Mouse (Mus musculus): ENCODE measurements at regions not wholly inside any gene's neighbourhood (a gene's known extent, or its start where the extent isn't known, plus 50 kb on each side); places are given as distances from the start of the nearest gene placed in this dataset.

DNA sequence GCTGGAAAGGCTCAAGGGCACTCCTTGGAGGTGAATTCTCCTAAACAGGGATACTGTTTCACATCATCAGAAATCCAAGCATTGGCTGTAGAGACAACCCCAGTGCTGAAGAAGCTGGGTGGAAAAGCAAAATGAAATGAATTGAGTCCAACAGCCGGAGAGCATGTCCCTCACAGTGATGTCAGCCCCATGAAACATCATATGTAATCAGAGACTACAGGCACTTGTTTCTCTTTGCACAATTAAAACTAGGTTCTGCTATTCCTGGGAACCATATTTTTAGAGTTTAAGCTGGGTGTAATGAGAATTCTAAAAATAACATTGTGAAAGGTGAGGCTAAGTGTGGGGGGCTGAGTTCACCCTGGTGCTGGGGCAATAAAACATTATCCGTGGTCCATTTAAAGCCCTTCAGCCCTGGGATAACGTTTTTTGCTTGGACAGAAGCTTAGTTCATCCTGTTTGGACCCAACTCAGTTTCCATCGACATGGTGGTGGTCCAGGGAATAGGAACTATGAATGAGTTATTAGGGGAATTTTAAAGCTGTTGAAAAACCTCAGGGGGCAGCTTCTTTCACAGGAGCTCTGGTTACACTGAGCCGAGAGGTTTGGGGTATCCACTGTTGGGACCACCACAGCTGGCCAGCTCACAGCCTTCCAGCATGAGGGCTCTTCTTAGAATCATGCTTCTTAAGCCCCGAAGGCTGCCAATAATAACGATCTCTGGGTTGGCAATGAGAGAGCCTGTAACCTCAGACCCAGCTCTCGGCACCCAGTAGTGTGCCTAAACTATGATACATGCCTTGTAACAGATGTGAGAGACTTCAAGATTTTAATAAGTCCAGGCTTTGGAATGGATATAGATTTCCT, 206.0 kb upstream of the Dusp10 start:
- intact Hi-C loops (cut with DNase I): no loop called here
- DNase-seq (ENCODE audit: low spot score in 2 of 2): no peak

DNA sequence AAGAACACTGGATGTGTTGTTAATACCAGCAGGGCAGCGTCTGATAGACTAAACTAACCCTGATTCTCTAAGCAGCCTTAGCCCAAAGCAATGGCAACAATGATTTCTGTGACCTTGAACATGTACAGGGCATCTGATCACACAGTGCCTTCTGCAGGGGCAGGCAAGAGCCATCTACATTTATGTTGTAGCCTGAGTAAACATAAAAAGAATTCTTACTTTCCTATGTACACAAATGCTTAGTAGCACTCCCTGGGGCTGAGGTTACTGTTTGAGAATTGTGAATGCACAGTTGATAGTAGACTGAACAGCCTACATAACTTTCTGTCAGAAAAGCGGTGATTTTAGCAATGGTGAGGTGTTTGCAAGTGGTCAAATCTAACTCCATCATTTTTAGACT, 204.9 kb upstream of the Dusp10 start:
- intact Hi-C loops (cut with DNase I): no loop called here

DNA sequence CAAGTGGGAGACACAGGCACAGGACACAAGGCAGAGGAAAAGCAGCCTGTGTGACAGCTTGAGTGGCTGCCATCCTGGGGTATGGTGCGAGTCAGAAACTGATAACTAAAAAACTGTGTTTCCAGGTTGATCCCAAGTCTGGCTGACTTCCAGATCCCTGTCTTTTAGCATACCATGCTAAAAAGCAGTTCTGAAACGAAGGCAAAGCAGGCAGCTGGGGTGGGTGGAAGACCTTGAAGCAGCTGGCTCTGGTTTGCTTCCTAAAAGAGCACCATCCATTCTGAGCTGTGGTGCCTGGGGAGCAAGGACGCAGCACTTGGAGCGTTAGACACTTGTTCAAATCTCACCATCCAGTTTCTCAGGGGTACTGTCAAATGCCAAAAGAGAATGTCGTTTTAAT, 192.5 kb upstream of the Dusp10 start:
- DNase-seq (ENCODE audit: low spot score in 2 of 2): peak; percentile 21 to 52
- intact Hi-C loops (cut with DNase I): no loop called here

More for the DNA sequence above, 204.9 kb upstream of the Dusp10 start:
- DNase-seq (ENCODE audit: low spot score in 2 of 2): no peak

DNA sequence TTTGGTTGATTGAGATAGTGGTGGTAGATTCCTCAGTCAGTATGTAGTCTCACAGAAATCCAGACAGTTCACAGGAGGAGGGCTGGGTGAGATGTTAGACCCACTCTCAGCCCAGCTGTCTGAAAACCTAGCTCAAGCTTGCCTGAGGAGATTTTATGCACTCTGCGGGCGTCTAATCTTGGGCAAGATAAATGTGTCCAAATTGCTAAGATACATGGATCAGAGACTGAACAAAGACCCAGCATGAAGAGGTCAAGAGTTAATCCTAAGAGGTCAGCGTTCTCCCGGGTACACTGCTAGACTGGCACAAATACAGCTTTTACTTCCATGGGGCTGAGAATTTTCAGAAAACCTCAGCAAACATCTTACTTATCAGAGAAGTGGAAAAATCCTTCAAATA, 186.8 kb upstream of the Dusp10 start:
- intact Hi-C loops (cut with DNase I): no loop called here
- DNase-seq (ENCODE audit: low spot score in 2 of 2): no peak

DNA sequence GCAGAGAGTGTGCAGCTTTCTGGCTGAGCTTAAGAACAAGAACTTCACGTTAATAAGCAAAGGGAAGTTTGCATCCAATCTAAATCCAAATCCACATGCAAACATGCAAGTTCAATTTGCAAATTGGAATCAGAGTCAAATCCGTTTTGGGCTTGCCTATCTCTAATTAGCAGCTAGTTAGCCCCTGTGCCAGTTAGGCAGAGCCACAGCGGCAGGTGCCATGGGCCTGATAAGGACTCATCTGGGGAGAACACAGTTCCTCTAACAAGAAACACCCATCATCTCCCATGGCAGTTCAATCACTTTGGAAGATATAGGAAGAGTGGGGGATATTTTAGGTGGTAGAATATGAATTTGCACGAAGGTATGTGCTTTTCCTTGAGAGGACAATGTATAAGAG, 168.0 kb upstream of the Dusp10 start:
- intact Hi-C loops (cut with DNase I): no loop called here
- no peak for DNase-seq (ENCODE audit: low spot score in 2 of 2)

DNA sequence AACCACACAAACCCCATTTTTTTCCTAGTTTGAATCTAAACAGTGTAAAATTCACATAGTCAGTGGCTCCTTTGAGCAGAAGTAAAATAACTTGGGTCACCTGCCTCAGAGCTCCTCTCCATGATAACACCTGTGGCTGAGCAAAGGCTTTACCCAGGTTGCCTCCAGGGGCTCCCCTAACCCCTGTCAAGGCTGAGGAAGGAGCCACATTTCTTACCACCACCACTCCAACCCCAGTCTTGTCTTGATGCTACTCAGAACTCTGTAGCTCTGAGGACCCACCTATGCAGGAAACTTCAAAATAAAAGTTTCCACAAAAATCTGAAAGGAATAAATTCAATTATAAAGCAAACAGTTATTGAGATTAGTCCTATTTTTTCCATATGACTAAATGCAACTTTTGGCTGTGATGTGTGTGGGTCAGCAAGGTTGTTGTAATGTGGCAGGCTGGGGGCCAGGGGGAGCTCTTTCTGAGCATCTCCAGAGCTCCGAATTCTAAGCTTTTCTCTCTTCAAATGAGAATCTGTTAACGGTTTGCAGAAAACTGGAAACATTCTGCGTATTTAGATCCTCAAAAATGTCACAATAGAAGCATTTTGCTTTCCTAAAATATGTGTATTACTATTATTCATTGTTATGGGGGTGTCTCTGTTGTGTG, 159.0 kb upstream of the Dusp10 start:
- DNase-seq (ENCODE audit: low spot score in 2 of 2): peak in 1 of 2 experiments; percentile 4
- intact Hi-C loops (cut with DNase I): loop anchor here (10.0 kb wide), 1 partner anchor 381 kb away; no protein-coding TSS in a partner anchor

DNA sequence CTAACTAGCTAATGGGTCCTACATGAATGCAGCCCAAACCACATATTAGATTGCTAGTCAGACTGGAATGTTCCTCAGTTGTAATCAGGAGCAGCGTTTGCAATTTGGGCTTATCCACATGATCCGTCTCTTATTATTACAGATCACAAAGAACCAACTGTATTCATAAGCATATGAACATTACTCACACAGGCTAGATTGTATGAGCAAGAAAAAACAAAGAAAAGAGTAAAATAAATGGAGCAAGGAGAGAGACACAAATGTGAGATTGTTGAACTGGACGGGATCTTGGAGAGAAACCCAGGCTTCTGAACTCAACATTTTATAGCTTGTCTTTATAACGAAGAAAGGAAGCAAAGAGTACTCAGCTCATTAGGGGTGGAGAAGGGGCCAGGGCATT, 148.0 kb upstream of the Dusp10 start:
- intact Hi-C loops (cut with DNase I): no loop called here
- DNase-seq (ENCODE audit: low spot score in 2 of 2): no peak

DNA sequence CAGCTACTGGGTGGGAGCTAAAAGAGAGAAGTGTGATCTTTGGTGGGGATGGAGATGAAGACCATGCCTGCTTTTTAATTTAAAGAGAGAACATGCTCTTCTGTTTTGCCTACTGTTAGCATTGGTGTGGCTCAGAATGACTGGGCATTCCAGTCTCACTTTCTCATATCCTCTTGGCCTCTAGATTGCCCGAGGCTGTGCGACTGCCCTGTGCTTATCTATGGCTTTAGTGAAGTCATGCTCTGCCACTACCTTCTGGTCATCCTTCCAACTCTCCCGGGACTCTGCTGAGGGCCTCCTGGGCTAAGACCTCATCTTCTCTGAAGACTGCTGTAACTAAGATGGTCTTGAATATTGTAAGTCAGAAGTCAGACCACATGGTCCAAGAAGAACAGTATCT, 147.5 kb upstream of the Dusp10 start:
- DNase-seq (ENCODE audit: low spot score in 2 of 2): no peak
- intact Hi-C loops (cut with DNase I): no loop called here

DNA sequence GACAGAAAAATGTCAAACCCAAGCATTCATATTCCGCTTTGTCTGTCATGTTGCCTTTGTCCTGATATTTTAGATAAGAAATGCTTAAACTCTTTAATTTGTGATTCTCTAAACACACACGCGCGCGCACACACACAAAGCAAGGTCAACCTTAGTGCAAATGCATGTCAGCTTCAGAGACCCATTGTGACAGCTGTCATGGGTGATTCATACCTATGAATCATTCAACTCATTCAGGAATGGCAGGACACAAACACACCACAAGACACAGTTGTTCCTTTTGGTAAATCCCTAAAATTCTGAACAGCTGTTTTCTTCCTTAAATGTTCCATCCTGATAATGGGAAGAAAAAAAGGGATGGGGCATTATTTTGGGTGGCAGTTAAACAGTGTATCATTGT, 144.1 kb upstream of the Dusp10 start:
- intact Hi-C loops (cut with DNase I): no loop called here
- DNase-seq (ENCODE audit: low spot score in 2 of 2): no peak

DNA sequence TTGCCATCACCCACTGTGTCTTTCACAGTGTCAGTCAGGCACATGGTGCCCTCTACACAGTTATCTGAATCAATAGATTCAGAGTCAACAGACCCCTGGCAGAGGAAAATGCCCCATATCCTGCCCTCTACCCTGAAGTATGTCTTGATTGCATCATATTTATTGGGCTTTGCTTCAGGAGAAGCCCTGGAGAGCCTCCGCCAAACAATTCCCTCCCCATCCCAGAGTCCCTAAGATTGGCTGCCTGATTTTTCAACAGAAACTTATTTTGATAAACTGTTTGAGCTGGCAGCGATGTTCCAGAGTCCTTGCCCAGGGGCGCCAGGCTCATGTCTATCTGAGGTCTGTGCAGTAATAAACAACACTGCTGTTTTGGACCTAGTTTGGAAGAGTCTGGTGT, 117.2 kb upstream of the Dusp10 start:
- intact Hi-C loops (cut with DNase I): no loop called here
- DNase-seq (ENCODE audit: low spot score in 2 of 2): no peak

DNA sequence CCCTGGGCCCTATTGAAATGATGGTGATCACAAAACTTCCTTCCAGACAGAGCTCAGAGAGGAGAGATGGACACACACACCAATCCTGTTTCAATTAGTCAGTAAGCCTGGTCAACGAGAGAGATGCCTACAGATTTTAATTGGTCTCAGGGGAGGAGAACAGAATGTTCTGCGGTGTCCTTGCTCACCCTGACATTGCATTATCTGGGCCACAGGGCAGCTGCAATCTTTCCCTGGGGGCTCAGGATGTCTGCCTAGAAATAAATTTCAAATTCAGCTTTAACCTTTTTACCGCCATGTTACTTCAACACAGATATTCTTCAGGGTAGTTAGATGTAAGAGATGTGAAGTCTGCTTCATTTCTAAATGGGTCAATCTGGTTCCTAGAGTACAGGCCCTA, 115.0 kb upstream of the Dusp10 start:
- no peak for DNase-seq (ENCODE audit: low spot score in 2 of 2)
- intact Hi-C loops (cut with DNase I): no loop called here

DNA sequence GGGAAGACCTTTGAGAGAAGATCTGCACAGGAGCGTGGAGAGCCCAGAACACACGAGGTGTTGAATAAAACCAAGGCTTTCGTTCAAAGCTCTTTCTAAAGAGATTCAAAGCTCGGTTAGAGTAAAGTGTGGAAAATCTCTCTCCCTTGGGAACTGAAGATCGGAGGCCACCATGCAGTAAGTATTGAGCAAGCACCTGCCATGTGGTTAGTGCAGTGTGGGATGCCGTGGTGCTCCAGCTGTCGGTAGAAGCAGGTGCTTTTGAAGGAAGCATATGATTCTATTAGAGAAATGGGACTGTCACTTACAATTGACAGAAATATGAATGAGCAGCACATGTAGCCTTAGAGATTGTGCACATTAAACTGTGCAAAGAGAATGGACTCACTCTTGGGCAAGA, 108.5 kb upstream of the Dusp10 start:
- no peak for DNase-seq (ENCODE audit: low spot score in 2 of 2)
- intact Hi-C loops (cut with DNase I): no loop called here

DNA sequence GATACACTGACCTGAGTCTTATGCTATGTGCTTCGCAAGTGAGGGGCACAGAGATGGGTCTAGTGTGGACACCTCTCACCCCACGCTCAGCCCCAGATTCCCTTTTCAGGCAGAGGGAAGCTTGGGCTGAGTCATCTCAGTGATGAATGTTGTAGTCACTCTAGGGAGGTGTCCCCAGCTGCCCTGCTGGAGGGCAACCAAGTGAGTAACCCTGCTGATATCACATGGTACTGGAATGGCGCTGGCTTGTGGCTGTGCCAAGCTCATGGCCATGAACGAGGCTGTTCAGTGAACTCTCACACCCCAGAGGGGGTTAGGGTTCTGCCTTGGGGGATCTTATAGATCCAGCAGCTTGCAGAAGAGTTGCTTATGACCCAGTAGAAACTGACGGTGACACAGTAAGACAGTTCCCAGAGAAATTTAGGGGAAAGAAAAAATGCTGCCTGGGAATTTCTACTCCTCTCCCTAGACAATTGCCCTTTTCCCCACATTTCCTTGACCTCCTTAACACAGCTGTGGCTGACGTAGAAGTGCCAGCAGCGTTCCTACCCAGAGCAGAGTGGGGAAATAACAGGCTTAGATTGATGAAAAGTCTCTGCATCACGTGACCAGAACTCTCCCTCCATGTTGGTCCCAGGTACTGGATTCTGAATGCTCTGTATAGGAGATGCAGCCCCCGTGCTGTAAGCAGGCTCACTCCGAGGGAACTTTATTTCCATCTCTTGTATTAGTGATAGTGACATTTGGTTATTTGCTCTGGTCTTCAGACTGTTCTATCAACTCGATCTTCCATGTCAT, 107.6 kb upstream of the Dusp10 start:
- intact Hi-C loops (cut with DNase I): no loop called here
- peak in 1 of 2 experiments; percentile 23 for DNase-seq (ENCODE audit: low spot score in 2 of 2)

DNA sequence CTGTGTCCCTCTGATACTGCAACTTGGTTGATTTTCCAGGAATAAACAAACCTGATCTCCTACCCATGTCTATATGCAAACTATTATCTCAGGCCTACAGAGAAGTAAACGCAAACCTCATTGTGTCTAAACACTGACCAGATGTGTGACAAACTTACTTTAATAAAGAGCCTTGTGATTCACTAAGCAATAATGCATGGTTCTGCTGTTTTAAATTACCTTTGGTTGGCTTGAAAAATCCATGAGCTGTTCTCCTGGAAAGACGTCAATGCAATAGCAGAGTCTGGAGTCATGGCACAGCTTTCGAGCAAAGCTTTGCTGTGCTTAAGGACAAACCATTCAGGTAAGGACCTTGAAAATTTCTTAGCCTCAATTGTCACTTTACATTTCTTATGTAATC, 95.4 kb upstream of the Dusp10 start:
- intact Hi-C loops (cut with DNase I): no loop called here
- DNase-seq (ENCODE audit: low spot score in 2 of 2): no peak

DNA sequence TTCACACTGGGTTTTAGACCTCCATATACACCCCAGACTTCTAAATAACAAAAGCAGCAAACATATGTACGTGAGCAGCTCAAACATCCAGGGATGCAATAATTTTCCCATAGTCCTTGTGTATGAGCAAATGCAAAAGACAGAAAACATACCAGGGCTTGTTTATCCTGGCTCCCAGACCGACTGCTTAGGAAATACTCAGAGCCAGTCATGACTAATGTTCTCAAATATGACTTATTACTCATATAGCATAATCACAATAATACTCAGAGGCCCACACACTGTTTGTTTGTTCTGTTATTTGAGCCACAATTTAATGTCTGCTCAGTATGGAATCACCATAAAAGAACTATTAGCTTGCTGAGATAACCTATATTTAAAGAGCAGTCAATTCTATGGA, 91.8 kb upstream of the Dusp10 start:
- intact Hi-C loops (cut with DNase I): no loop called here
- no peak for DNase-seq (ENCODE audit: low spot score in 2 of 2)

DNA sequence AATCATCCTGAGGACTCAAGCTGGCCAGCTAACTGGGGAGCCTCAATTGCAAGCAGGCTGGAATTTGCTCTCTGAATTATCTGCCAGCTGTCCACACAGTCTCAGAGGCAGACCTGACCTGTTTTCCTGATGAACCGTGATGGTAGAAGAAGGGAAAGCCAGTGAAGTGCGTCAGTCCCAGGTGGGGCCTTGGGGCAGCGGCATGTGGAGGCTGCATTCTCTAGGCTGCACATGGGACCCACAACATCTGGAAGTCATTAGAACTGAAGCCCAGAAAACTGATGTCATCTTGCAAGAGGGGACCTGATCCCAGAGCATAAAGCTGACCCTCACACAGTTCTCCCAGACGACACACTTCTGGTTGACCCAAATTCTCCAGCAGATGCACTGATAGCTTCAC, 84.6 kb upstream of the Dusp10 start:
- no peak for DNase-seq (ENCODE audit: low spot score in 2 of 2)
- intact Hi-C loops (cut with DNase I): no loop called here

DNA sequence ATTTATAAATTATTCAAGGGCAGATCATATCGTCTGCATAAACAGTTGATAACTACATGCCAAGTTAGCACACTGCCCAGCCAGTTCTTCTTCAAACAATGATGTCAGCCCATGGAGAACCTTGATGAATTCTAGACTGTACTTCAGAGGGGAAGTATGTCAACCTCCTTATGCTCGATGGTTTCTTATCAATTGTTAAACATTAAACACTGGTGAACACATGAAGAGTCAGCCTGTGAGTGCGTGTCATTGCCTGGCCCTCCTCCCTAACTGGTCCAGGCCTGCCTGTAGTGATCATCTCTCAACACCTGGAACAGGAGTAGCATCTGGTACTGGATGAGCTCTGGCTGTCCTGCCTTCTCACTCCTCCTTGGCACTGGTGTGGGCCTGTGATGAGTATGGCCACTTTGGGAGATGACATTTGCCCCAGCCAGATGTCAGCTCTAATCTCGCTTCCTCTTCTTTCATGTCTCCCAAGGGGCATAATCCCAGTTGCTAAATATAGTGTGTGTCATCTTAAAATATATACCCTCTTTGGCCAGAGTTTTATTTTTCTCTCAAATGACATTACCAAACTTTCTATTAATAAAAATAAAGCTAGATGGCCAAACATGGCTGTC, 82.6 kb upstream of the Dusp10 start:
- no peak for DNase-seq (ENCODE audit: low spot score in 2 of 2)
- intact Hi-C loops (cut with DNase I): no loop called here

DNA sequence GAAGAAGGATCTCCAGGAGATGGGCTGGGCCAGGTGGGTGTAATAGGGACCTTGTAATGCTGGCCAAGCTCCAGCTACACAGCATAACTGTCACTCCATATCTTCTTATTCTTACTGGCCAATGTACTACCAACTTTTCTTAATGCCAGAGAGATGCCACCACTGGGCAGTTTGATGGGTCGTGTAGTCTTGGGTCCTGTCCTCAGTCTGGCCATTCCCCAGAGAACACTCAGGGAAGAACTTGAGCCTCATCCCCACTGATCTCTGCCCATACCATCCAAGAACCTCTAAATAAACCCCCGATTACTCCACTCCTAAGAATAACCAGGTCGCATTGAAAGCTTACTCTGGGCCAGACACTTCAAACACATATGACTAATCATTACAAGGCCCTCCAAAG, 82.0 kb upstream of the Dusp10 start:
- DNase-seq (ENCODE audit: low spot score in 2 of 2): no peak
- intact Hi-C loops (cut with DNase I): no loop called here

DNA sequence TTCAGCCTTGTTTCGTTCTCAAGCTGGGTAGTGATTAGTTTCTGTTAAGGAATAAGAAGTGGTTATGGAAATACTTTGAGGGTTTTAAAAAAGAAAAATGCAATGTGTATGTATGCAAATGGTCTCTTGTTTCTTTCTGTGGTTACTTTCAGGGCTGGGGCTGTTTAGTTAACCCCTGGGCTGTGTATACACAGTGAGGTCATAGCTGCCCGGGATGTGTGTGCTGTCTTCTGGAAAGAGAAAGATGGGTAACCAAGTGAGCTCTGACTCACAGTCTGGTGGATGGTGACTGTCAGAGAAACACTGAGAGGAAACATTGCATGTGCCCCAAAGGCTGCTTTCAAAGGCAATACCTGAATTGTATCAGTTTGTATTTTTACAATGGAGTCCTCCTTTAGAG, 79.3 kb upstream of the Dusp10 start:
- intact Hi-C loops (cut with DNase I): no loop called here
- DNase-seq (ENCODE audit: low spot score in 2 of 2): no peak

DNA sequence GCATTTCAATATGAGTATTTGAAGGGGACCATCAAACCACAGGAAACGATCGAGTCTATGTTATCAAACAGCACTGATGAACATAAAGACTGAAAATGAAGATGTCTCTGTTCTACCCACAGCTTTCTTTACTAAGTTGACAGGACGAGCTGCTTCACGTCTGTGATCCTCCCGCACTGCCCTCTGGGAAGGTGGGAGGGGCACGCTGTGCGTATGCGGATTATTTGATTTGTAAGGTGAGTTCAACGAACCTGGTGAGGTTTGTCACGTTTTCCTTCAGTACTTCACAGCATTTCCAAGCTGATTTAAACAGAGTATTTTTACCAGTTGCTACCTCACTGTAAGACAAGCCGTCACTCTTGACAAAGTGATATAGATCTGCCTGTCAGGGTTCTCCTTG, 75.9 kb upstream of the Dusp10 start:
- DNase-seq (ENCODE audit: low spot score in 2 of 2): no peak
- intact Hi-C loops (cut with DNase I): no loop called here

Measured in left cerebral cortex, postnatal 25 days (tissue).